Mouse (Mus musculus) liver, postnatal 0 days (tissue): ENCODE measurements around the gene St6galnac3.

Source experiments
- CTCF ChIP-seq: sonication (generic); IDR thresholded peaks from 2 replicates; pipeline ENCODE4 v1.5.1; 2016; ENCODE audit warnings: antibody characterized with exemption, low read depth
- EP300 ChIP-seq: IDR thresholded peaks from 2 replicates; pipeline ENCODE4 v1.6.1; 2016; ENCODE audit warnings: antibody characterized with exemption, low read depth, mild to moderate bottlenecking

DNA sequence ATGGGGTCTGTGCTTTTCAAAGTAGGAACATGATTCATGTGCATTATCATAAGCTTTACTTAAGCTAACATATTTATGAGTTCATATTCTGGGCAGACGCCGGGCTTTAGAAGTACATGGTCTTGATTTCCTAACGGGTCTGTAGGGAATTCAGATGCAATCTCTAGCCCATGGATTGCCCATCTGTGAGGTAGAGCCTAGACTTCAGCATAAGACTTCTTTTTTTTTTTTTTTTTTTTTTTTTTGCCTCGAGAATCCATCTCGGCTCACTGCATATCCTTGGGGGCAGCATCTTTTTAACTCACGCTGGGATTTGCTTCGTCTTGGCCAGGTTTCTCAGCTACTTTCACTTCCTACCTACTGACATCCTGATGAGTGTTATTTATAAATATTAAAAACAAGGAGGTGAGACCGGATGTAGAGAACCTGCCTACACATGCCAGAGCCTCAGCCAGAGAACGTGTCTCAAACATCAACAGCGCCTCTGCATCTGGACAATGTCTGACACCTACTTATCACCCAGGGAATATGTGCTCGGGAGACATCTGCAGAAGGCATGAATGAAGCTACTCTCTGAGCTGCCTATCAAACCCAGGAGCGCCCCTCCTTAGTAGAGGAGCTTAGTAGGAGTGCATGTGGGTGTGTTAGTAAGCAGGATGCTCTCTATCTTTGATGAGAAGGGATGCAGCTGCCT is 328.5 kb downstream of the St6galnac3 start:
- TF ChIP-seq EP300 (no peak), CTCF (no peak)
